Mouse (Mus musculus) natural killer cell, adult 2 months (primary cell): ENCODE data around the gene Usp20.

Source experiments
- DNase-seq, 2 experiments: peaks; one replicate each; pipeline ENCODE4 v3.0.0; 2022; ENCODE audit warnings: low spot score in 2 of 2

Gene Usp20

DNA sequence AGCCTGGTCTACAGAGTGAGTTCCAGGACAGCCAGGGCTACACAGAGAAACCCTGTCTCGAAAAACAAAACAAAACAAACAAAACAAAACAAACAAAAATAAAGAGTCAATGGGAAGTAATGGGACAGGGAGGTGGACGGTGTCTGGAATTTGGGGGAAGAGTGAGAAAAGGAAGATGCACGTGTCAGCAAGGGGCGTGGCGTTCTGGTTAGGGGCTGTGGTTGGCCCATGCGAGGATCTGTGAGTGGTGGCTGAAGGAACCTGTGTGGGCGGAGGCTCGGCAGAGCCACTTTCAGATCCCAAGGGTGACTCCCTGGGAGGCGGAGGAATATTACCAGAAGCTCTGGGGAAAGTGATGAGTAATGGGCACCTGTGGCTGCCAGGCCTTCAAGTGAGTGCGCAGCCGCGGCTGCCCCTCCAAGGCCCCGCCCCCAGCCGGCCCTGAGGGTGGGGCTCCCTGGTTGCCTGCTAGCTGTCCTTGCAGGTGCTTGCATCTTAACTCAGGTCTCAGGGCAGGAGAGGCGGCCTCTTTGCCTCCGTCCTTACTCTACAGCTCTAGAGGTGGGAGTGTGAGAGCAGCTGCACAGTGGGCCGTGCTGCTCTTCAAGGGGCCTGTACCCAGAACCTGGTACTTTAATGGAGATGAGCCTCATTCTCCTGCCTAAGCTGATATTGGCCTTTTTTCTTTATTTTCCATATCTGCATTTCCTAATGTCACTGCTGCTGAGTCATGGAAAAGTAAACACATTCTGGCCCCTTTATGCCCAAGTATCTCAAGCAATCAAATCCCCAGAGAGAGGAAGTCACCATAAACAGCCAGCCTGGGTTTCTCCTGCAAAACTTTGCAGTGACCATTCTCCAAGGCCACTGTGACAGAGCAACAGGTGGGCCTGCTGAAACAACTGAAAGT is 3.3 kb downstream of the Usp20 start:
- DNase-seq, result no peak

- DNase-seq, result no peak
These were observed 8.1 kb downstream of the Usp20 start for GRCm38 (mm10) chr2:30990221-30990620.

DNA sequence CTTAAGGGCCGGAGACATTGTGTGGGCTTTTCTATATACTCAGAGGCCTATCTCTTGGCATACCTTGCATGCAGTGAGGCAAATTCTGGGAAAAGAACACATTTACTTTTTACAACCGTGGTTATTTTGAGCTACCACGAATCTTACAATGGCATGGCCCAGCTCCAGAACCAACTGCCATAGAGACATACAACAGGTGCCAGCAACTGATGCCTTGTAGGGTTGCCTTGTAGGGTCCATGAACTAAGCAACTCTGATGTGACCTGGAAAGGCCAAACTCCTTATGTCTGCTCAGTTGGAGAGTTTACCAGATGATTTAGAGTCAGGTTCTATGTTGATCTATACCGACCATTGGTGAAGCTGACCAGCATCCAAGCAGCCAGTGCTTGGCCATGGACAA is 12.8 kb downstream of the Usp20 start:
- DNase-seq, result no peak

GRCm38 (mm10) chr2:30995432-30995996 is 13.4 kb downstream of the Usp20 start:
- DNase-seq, result peak; percentile 21 to 44

- no peak for DNase-seq
These were observed 16.6 kb downstream of the Usp20 start for GRCm38 (mm10) chr2:30998443-30999260.

DNA sequence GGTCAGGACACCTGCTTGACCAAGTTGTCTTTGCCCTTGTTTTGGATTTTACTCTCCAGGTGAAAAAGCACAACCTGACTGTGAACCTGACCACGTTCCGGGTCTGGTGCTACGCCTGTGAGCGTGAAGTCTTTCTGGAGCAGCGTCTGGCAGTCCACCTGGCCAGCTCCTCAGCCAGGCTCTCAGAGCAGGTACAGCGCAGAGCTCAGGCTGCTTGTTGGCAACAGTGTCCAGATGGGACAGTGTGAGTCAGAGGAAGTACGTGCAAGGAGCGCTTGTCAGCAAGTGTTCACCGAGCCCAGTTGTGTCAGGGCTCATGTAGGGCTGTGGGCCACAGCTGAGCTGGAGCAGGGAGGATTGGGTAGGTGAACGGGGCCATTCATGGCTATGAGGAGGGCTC is 20.8 kb downstream of the Usp20 start:
- no peak for DNase-seq

DNA sequence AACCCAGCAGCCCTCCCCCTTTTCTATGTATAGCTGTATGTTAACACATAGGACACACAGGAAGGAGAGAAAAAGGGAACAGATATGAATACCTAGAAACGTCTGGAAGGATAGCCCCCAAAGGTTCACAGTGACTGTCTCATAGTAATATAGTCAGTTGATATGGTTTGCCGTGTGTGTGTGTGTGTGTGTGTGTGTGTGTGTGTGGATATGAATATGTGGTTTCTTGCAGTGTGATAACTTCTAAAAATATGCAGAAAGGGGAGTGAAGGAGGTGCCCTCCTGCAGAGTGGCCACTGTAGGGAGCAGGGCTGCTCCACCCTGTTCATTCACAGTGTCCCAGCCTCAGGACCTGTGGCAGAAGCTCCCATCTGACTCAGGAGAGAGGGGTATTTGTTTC is 23.4 kb downstream of the Usp20 start:
- no peak for DNase-seq

GRCm38 (mm10) chr2:31006434-31006833 is 24.4 kb downstream of the Usp20 start:
- no peak for DNase-seq

GRCm38 (mm10) chr2:31007208-31007607 is 25.1 kb downstream of the Usp20 start:
- no peak for DNase-seq

DNA sequence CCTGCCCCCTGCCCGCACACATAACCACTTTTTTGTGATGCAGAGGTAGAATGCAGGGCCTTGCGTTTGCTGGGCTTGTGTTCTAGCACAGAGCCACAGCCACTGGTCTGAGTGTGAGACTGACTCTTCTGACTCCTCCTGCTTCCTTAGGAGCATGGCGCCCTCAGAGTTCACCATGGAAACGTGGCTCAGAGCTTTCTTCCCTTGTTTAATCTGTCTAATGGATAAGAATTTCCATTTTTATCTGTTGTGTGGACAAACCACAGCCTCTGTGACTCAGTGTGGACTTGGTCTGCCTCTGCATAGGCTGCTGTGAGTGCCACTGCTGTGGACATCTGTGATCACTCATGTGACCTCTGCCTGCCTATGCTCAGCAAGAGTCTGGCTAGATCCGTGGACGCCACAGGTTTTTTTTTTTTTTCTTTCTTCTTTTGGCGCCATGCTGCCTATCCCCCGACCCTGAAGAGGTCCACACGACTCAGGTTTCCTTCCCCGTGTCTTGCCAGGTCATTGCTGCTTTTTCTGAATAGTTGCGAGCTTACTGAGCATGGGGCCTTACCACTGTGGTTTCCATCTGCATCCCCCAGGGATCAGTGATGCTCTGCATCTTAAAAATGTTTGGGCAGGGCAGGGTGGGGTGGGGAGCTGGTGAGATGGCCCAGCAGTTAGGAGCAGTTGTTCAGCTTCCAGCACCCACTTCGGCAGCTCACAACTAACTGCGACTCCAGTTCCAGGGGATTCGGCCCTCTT is 31.5 kb downstream of the Usp20 start:
- DNase-seq, result no peak

DNA sequence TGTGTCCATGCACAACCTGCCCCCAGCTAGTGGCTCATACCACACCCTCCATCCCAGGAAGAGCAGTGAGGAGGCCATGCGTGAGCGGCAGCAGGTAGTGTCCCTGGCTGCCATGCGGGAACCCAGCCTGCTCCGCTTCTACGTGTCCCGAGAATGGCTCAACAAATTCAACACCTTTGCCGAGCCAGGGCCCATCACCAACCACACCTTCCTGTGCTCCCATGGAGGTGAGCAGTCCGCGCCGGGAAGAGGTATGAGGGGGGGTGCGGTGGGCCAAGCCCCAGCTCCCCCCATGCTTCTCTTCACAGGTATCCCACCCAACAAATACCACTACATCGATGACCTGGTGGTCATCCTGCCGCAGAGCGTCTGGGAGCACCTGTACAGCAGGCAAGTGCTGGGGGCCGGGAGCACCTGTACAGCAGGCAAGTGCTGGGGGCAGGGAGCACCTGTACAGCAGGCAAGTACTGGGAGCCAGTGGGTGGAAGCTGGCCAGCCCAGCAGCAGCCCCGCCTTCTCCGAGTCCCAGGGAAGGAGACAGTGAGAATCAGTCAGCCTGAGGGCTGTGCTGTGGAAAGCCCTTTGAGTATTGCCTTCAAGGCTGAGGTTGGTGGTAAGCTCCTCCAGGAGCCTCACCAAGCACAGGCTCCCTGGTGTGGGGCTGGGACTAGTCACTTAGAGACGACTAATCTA is 35.7 kb downstream of the Usp20 start:
- no peak for DNase-seq

DNA sequence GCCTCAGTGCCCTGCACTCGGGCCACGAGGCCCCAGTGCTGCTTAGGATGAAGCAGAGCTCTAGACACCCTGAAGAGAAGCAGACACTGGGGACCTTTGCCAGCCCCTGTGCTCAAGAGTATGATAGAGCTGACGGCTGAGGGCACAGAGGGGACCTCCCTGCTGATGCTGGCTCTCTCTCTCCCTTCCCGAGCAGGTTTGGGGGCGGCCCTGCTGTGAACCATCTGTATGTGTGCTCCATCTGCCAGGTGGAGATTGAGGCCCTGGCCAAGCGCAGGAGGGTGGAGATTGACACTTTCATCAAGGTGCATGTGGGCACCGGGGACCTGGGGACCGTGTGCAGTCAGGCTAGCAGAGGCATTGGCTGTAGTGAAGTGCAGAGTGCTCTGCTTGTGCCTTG is 36.4 kb downstream of the Usp20 start:
- no peak for DNase-seq

DNA sequence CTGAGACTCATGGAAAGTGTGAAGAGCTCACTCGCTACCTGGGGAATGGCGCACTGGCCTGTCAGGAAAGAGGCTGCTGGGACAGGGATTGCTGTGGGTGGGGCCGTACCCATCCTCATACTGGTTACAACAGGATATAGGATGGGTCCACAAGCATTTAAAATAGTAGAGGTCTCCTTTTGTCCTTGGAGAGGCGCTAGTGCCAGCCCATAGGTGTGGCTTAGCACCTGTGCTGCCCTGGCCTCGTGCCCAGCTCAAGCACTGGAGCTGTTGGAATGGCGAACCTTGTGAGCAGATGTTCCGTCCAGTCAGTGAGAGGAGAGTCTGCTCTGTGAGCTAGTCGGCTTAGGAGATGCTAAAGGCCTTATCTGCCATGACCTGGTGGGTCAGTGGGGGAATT is 36.9 kb downstream of the Usp20 start:
- no peak for DNase-seq

- DNase-seq, result no peak
These were observed 38.1 kb downstream of the Usp20 start for GRCm38 (mm10) chr2:31020202-31020601.

DNA sequence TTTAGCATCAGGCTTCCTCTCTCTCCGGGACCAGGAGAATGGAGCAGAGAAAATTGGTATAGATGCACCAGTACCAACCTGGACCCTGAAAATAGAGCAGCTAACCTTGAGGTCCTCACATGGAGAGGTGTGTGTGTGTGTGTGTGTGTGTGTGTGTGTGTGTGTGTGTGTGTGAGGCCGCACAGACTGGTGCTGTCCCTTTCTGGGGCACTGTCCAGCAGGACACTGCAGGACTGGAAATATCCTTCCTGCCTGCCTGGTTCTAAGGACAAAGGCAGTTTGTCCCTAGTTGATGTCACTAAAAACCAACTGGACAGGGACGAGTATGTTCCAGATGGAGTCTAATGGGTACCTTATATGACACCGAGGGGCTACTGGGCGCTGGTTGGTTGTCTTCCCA is 41.9 kb downstream of the Usp20 start:
- DNase-seq, result no peak

DNA sequence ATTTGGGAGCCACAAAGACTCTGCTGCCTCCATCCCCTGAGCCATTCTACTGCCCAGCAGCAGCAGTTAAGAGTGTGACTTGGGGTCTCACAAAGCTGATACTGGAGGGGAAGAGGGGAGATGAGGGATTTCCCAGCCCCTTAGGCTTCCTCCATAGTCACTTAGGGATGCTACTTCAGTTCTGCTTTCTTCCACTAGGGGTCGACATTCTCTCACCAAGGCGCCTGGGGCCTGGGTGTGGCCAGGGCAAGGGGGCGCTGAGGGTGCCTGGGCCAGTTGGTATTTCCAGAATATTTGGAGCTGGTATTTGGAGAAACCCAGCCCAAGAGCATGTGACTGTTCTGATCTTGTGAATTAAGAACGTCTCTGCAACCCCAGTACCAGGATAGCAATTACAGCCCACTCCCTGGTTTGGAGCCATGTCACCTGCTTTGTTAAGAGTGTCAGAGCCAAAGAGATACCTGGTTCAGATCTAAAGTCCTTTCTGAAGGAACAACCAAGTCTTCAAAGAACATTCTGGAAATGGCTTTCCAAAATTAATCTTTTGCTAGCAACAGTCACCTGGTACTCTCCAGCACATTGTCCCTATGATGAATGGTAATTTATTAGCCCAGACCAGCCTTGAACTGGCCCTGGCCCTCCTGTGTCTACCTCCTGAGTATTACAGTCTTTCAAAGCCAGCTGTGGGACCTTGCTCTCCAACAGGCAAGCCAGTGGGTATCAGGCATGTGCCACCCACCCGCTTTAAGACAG is 42.7 kb downstream of the Usp20 start:
- peak; percentile 55 to 67 for DNase-seq

DNA sequence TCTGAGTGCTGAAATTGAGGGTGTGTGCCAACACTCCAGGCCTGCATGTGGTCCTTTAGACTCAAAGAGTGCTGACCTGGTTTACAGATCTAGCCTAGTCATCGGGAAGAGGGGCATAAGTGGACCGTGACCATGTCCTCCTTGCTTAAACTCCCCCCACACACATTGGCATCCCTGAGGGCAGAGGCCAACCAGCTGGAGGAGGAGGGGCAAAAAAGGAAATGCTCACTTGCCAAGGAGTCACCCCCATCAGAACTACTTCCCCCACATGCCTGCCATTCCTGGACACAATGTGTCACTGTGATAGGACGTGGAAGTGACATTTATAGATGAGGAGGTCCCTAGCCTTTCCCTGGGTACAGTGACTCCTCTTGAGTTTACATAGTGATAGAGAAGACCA is 43.4 kb downstream of the Usp20 start:
- no peak for DNase-seq

DNA sequence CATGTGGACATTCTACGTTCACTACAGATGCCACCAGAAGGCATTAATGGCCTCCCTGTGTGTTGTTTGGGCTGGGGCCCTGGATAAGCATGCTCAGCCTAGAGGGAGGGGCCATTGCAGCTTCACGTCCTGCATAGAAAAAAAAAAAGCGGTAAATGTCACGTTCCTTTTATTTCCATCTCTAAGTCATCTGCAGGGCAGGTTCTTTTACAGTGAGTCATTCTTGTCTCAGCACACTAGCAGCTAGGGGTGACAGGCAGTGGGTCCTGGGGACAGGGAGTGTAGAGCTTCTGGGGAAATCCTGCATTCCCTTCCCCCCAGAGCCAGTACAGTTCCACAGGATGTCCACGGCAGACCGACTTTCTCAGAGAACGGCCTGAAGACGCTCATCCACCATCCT is 44.6 kb downstream of the Usp20 start:
- no peak for DNase-seq

DNA sequence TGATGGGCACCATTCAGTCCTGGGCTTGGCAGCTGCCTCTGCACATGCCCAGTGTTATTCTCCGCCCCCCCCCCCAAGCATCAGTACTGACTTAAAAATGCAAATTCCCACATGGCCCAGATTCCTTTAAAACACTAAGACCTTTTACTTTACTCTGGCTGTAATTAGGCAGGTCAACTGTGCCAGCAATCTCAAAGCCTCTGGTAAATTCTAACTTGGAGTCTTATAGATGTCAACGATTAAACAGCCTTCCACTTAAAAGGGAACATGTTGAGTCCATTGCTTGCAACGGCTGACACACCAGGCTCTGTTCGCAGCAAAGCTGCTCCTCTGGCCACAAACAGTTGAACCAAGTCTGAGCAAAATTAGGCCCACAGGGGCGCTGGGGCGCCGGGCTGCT is 49.9 kb downstream of the Usp20 start:
- DNase-seq, result no peak

GRCm38 (mm10) chr2:31036811-31037210 is 54.7 kb downstream of the Usp20 start:
- peak; percentile 30 to 74 for DNase-seq

- DNase-seq, result no peak
These were observed 58.0 kb downstream of the Usp20 start for GRCm38 (mm10) chr2:31040043-31040442.
